Mouse (Mus musculus) ZHBTc4 (cell line): ENCODE data around the gene Chd2.
"Not testable (repeated sequence)": the region's sequence is repeated elsewhere in the genome, so short reads cannot be mapped to it uniquely, and the experiment has no call there.

ENCODE experiments used
- DNase-seq: peaks from one replicate; pipeline ENCODE4 v3.0.0-alpha.2; 2011; ENCODE audit warnings: low read depth, low spot score

Chd2 gene

DNA sequence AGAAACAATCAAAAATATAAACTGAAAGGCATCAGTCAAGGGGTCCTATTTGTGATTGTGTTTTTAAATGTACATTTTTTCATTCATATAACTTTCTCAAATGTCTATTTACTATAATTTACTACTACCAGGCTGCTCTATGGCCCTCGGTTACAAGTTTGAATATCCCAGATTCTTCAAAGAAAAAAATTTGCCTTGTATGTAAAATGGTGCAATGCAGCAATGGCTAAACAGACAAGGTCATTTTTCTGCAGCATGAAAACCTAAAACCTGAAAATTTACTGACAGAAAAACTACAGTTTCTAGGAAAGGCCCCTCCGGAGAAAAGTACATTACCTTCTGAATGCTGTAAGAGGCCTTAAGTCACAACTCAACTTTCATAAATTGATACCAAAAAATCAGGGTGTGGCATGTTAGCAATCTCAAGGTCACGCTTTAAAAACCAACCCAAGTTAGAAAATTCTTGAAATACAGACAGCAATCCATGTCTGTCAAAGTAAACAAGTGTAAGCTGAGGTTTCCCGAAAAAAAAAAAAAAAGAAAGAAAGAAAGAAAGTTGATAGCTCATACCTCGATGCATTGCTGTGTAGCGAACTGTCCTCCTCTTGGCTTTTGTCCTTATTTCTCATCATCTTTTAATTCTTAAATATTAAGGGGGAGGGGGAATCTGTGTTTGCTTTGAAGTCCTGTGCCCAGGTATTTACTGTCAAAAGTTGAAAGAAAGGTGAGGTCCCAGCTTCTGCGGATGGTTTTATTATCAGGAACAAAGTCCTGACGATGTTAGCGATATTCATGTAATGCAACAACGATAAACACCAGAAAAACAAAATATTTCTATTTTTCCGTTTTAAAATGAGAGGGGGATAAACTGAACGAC is 1.2 kb downstream of the Chd2 start:
- DNase-seq: peak; percentile 36

DNA sequence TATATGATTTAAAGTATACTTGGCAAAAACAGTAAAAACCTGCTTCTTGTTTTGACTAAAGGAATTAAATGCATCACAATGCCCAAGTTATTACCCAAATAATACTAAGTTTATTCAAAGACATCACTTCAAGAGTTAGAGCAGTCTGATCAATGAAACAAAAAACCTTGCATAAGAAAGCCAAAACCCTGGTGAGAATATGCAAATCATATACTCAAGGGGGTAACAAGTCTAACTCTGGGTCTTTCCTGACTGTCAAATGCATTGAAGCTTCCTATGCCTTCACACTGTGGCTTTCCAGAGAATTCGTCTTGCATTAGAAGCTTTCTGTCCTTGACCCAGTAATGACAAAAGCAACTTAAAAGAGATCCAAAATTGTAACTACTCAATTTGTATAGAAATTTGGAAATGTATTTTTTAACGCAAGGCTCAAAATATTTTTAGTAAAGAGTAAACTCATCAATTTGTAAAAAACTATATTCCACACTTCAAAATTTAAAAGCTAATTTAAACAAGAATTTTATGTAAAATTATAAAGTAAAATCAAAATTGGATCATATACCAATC is 2.4 kb downstream of the Chd2 start:
- peak; percentile 44 for DNase-seq

DNA sequence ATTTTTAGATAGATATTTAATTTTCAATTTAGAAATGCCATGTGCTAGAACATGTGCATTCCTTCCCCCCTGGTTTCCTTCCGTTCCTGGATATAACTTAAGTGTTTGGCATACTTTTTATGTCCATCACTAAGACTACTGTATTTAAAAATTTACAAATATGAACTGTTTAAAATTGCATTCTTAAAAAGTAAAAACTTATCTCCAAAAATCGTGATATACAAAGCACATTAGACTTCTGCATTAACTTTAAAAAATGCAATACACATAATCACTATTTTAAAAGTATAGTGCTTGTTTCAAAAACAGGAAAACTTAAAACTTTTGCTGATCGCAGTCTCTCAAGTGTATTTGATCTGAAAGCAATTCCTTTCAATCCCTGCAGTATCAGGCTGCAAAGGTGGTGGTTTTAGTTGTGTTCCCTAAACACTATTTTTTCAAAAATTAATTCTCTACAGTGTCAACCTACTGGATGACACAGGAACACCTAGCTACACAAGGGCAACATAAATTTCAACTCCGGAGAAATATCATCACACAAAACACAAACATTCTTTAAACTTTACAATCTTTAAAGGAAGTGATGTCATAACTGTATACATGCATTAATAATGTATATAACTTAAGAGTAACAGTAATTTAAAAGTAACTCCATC is 3.1 kb downstream of the Chd2 start:
- DNase-seq: no peak

DNA sequence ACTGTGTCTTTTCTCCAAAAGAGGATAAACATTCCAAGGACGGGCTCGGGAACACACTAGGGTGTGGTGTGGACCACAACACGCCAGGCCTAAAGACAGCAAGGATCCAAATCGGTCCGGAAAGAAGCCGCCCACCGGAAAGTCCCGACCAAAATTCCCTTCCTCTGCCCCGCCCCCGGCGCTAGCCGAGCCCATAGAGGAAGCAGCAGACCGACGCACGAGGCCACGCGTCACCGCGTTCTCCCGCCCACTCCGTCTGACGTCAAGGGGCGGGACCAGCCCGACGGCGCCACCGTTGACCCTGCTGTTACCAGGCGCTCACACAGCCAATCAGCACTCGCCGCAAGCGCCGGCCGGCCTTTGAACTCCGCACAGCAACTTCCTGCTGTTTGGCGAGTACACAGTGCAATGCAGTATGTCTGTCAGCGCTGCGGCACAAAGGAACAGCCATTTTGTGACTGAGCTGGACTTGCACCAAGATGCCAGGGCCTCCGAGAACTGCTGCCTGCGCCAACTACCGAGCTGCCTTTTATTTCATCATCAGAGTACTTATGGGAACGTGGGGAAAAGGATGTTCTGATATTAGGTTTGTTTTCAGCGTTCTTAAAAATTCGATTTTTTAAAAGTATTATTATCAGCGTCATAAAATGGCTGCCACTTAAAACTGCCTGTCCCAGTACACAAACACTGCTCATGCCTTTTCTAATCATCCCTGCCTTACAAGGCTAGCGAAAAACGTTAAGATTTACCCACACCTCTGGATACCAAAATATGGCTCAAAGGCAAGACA is 3.8 kb downstream of the Chd2 start:
- peak; percentile 100 for DNase-seq

DNA sequence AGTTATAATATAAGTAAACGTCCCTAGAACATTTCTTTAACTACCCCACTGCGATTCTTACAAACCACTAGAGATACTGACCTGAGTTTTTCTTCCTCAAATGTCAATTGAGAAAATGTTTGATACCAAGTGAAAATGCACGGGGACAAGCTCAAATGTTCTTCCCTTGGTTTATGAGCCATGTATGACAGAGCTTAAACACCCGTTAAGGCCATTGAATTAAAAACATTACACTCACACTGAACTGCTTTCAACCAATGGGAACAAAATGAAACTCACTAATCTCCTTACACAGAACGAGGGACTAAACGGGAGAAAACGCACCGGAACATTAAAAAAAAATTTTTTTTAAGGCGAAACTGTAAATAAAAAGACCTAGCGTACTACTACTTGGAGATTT is 4.4 kb downstream of the Chd2 start:
- DNase-seq: no peak

DNA sequence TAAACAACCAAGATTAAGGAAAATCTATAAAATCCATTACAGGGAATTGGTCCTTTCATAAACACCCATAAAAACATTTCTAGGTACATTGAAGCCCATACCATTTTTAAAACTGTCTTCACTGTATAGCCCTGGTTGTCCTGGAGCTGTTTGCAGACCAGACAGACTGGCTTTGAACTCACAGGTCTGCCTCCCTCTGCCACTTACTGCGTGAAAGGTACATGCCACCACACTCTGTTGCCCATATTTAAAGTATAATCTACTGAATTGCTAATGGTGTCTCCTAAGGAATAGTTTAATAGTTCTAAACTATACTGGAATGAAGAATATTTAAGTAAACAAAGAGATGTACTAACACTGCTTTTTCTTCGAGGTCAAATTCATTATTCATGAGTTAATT is 5.1 kb downstream of the Chd2 start:
- DNase-seq: no peak

DNA sequence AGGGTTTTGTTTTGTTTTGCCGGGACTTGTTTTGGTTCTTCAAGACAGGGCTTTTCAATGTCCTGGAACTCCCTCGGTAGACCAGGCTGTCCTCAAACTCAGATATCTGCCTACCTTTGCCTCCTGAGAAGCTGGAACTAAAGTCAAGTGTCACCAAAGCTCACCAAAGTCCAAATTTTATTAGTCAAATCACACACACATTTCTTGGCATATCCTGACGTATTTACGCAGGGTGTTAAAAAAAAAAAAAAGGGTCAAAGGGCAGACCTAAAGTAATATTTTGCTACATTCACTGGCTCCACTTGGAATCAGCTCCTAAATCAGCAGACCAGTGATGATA is 5.8 kb downstream of the Chd2 start:
- DNase-seq: no peak

DNA sequence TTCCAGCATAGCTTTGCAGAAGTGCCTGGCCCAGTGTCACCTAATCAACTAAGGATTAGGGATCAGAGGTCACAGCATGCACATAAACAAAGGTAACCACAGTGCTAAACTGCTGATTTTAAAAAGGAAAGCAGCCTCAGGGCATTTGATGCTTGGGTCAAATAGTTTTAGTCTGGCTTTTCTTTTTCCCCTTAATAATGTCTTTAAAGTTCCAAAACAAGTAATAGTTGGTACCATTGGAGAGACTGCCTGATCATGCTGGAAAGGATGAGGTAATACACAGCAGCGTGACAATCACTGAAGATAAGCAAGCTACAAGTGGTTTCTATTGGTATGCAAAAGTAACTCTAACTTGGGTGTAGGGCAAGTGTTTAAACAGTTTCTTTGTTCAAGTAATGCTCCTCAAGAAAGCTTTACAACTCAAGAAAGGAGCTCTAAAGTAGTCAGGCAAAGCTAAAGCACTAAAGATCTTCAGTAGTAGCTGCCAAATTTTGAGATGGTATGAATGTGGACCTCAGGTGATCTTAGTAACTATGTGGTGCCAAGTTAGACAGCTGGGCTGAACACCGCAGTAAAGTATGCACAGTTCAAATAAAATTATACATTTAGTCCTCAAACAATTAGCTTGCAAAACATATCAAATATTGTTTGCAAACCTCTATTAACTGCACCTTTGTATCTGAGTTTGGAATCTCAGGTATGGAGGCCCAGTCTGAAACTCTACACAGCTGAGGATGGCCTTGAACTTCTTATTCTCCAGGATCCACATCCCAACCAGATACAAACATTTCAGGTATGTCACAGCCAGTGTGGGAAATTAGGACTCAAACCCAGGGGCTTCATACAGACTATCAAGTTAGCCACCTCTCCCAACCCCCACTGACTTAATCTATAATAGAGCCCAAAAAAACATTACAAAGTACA is 6.4 kb downstream of the Chd2 start:
- DNase-seq: peak; percentile 86

DNA sequence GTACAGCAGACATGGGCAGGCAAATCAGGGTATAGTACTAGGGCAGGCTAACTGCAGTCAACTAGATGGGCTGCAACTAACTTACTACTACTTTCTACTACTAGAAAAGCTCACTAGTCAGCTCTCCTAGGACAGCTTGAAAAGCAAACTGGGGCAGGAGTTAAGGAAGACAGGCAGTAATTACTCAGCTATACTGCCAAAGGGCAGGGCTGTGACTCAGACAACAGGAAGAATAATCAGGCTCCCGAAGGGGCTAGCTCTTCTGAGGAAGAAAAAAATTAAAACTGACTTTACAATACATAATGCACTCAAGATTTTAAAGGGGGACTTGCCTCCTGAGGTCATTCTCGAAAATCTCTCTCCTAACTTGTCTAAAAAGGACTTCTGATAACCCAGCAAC is 8.2 kb downstream of the Chd2 start:
- DNase-seq: no peak

DNA sequence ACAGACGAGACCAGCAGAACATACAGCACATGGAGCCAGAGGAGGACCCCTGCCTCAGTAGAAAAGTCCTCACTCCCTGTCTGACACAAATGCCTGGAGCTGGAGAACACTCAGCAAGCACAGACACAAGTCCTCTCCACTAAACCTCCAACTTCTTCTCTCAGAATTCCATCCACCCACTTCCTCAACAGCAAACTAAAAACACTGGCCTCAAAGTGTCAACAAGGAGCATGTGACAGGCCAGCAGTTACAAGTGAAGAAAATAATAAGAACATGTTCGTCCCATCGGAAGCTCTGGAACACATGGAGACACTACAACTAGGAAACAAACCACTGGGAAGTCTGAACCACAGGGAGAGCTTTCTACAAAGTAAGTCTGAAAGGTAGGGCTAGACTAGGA is 8.7 kb downstream of the Chd2 start:
- no peak for DNase-seq

DNA sequence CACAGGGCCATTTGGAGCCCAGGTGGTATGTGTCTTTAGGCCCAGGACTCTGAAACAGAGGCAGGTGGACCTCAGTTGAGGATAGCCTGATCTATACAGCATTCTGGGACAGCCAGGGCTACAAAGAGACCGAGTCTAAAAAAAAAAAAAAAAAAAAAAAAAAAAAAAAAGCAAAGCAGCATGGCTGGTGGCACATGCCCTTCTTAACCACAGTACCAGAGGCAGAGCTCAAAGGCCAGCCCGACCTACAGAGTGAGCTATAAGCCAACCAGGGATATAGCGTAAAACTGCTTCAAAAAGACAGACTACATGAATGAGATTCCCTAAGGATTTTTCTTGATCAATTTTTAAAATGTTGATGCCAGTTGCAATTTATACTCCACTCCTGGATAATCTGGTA is 9.5 kb downstream of the Chd2 start:
- DNase-seq: no peak

DNA sequence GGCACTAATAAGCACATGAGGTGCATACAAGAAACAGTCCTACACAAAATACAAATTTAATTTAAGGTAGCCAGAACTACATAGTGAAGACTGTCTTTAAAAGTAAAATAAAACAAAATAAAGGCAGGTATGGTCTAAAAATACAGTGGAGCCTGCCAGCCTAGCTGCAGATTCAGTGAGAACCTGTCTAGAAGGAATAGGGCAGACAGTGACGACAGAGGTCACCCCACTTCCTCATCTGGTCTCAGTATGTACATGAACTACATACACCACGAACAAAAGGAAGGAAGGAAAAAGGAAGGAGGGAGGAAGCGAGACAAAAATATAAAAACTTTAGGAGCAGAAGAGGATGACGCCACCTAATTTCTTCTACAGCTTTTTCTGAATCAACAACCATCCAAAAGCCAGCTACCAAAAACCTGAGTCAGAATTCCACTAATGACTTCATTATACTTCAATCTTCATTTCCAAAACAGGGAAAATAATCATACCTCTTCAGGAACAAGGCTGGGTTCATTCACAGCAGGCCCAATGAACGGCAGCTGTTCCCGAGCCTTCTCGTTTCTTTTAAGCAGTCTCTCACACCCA is 10.0 kb downstream of the Chd2 start:
- no peak for DNase-seq

DNA sequence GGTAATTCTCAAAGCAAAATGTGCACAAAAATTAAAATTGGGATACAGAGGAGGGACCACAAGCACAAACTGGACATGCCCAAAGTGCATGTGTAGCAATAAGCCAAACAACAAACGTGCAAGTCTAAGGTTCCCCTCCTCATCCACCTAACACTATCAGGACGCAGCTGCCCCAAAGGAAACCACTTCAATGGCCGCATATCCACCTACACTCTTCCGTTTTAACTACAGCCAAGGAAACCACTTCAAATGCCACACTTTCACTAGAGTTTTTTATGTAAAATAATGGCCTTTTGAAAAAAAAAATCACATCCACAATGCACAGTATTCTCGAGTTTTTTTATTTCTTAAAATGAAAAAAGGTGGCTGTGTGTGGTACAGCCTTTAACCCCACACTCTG is 10.8 kb downstream of the Chd2 start:
- DNase-seq: no peak

DNA sequence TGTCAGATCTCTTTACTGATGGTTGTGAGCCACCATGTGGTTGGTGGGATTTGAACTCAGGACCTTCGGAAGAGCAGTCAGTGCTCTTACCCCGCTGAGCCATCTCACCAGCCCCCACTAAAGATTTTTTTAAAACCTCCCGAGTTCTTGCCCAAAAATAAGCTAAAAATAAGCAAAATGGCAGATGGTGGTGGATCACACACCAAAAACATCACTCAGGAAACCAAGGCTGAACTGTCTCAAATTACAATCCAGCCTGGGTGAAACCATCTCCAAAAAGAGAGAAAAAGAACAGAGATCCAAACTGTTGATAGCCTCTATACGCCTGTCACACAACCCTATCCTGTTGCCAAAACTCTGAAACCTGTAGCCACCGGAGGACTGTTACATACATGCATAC is 11.5 kb downstream of the Chd2 start:
- no peak for DNase-seq

DNA sequence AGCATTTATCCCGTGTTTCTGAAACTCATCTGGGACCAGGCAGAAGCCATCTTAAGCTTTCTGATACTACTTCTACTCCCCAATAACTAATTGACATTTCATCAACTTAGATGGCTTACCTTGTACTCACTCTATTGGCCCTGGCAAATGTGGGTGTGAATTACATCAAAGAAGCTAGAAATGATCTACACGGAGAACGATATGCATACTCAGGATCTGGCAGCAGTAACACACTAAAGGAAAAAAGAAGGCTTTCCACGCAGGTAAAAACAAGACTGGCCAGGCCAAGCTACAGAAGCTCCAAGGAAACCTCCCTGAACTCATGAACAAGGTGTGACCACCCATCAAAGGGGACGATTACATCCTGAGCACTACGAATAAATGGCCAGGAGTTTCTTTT is 12.4 kb downstream of the Chd2 start:
- no peak for DNase-seq

DNA sequence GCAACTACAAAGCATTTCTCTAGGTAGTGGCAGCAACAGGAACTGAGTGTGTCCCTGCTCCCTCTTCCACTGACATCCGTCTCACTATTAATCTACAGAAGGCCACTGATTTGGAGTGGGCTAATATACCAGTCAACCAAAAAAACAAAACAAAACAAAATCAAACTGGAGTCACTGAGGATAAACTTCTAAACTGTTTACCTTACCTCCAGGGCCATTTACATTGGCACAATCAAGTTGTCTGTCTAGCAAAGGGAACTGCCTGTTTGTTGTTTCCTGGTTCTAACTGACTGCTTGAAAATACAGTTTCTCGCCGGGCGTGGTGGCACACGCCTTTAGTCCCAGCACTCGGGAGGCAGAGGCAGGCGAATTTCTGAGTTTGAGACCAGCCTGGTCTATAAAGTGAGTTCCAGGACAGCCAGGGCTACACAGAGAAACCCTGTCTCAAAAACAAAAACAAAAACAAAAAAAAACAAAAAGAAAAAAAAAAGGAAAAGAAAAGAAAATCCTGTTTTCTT is 13.2 kb downstream of the Chd2 start:
- not testable (repeated sequence) for DNase-seq

DNA sequence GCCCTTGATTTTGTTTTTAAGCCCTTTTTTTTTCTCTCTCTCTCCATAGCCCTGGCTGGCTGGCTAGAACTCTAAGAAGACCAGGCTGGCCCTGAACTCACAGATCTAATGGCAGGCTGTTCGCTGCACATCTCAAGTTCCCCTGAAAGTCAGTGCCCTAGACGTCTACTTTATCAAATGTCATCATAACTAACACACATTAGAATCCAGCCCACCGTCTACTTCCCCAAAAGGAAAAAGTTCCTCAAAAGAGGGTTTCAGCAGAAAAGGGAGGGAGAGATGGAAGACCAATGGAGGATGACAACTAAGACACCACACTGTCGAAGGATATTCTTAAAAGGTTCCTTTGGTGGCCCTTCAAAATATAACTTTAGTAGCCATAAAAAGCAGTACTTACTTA is 14.4 kb downstream of the Chd2 start:
- no peak for DNase-seq

DNA sequence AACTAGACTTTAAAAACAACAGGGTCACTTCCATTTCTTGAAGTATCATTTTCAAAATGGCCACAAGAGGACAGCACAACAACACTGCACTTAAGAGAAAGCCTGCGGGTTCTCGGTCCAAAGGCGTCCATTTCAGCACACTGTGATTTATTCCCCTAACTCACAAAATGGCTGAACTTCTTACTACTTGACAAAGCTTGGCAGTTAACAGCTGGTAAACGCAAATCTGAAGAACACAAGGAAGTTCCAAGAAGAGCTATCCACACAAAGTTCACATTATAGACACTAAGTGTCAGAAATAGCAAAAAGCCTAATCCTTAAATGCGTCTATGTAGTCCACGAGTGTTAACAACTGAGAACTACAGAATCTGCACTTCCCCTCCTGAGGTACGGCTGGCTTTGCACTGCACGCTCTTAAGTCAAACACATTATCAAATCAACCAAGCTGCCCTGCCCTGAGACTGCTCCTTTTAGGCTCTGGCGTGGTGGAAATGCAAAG is 17.1 kb downstream of the Chd2 start:
- DNase-seq: peak; percentile 91

DNA sequence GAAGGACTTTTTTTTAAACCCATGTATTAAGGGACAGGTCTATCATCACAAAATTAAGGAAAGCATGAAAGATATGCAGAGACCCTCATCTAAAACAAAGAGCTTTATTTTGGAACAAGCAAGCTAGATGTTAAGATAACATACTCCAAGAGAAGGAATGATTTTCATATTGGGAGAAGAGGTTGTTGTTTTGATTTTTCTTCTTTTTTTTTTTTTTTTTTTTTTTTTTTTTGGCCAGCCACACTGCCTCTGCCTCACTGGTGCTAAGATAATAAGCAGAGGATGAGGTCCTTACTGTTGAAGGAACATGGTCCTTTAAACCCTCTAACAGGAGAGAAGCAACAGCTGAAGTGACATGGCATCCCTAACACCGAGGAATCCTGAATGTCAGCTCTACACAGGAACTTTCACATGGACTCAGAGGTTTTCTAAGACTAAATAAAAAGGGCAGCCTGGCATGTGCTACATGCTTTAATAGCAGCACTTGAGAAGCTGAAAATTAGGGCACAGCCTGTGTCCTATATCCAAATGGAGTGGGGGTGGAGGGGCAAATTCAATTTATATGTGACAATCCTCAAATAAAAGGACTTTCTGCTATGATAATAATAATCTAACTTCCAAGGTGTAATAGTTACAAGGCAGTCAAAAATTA is 17.9 kb downstream of the Chd2 start:
- DNase-seq: no peak

DNA sequence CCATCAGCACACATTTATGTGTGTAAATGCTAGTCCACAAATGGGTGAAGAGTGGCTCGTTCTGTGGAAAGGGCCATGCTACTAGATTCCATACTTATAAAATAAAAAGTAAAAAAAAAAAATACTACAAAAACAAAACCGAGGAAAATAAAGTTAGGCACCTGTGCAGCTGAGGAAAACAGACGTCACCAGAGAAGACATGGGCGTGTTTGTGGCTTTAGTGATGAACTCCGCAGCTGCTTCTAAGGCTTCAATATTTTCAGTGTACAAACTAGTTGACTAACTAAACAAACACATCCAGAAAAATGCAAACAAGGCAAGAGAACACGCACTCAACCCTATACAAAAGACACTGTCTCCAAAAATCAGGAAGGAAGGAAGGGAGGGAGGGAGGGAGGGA is 18.4 kb downstream of the Chd2 start:
- DNase-seq: no peak
